Comparison of ENCODE assay signal across 11 mouse cellular contexts in the genomic region with DNA sequence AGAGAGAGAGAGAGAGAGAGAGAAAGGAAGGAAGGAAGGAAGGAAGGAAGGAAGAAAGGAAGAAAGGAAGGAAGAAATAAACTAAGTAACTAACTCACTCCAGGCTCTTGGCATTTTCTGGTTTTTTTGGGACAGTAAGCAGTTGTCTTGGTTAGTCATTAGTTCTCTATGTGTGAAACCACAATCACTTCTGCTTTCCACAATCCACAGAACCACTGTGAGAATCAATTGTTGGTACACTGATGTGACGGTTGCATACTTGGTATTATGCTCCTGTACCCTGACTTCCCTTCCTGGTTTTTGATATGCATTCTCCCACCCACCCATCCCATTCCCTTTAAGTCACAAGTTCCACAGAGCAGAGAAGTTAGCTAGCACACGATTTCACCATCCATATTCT. TPM values are rescaled to one million over a fixed set of nuclear protein-coding genes. Genes with fewer than 3 reads are reported as not detected.
DNase-seq lines count a peak whose midpoint lies in the region; ATAC-seq and TF ChIP-seq lines count a peak whose summit lies in the region.
"Had no signal": no experiment of that assay in that cellular context is flagged by ENCODE, and none has a peak within 500 bp of the region (broad histone marks: within the 10 kb centered on the region; RNA-seq: fewer than 3 reads in every experiment).

No protein-coding gene starts in this region.

- H3K9ac ChIP-seq in heart, embryonic 12.5 days = no peak overlapping the region
- no peak overlapping the region for H3K9ac ChIP-seq in midbrain, postnatal 0 days (replicated peaks; ENCODE audit: low read length, poor library complexity, severe bottlenecking)
- H3K9ac ChIP-seq in midbrain, embryonic 15.5 days = no peak overlapping the region

- no peaks in the 10 kb centered on the region for H3K9me3 ChIP-seq in heart, embryonic 12.5 days (replicated peaks)
- H3K9me3 ChIP-seq in midbrain, embryonic 10.5 days (replicated peaks) = no peaks in the 10 kb centered on the region
- no peaks in the 10 kb centered on the region for H3K9me3 ChIP-seq in midbrain, postnatal 0 days (ENCODE audit: low read length)
- no peaks in the 10 kb centered on the region for H3K9me3 ChIP-seq in midbrain, embryonic 15.5 days
- H3K9me3 ChIP-seq: forebrain, embryonic 15.5 days had no signal

- TF ChIP-seq POLR2A in kidney, adult 2 months (IDR thresholded peaks at IDR 0.05; ENCODE audit: low read depth, low read length) = no peak

- WGBS in heart, embryonic 12.5 days = 67% methylated on average over 2 of the region's 2 CpGs
- WGBS in midbrain, embryonic 10.5 days = 89% methylated on average over 2 of the region's 2 CpGs
- WGBS in midbrain, postnatal 0 days = 88% methylated on average over 2 of the region's 2 CpGs
- WGBS in midbrain, embryonic 15.5 days = 73% methylated on average over 2 of the region's 2 CpGs
- 62% methylated on average over 2 of the region's 2 CpGs for WGBS in kidney, adult 2 months

- H3K27me3 ChIP-seq in heart, embryonic 12.5 days (replicated peaks) = no peaks in the 10 kb centered on the region
- H3K27me3 ChIP-seq in midbrain, embryonic 10.5 days (ENCODE audit: low read depth, poor library complexity, severe bottlenecking) = no peaks in the 10 kb centered on the region
- H3K27me3 ChIP-seq in midbrain, postnatal 0 days (ENCODE audit: insufficient read depth, low read length) = no peaks in the 10 kb centered on the region
- no peaks in the 10 kb centered on the region for H3K27me3 ChIP-seq in midbrain, embryonic 15.5 days (replicated peaks)
- H3K27me3 ChIP-seq in kidney, adult 2 months (replicated peaks; ENCODE audit: control insufficient read depth, insufficient read depth, low read length) = no peaks in the 10 kb centered on the region
- H3K27me3 ChIP-seq: forebrain, embryonic 15.5 days had no signal

- H3K4me2 ChIP-seq in heart, embryonic 12.5 days = peak overlapping the region; percentile 89; the same call in 1 of the 2 replicates
- no peak overlapping the region for H3K4me2 ChIP-seq in midbrain, postnatal 0 days (ENCODE audit: low read depth, low read length, poor library complexity, severe bottlenecking)
- H3K4me2 ChIP-seq in midbrain, embryonic 15.5 days = 0 out of 2 replicates have a peak overlapping the region, but pooled peaks have one; percentile 87

- no peak for DNase-seq in heart, postnatal 25 days (ENCODE audit: low spot score)
- no peak for DNase-seq in midbrain, embryonic 10.5 days (ENCODE audit: low spot score)
- no peak for DNase-seq in midbrain, postnatal 0 days (ENCODE audit: low spot score)
- DNase-seq in induced T-regulatory cell, adult 2 months (ENCODE audit: low read depth) = peak; percentile 26
- no peak for DNase-seq in kidney, adult 2 months
- DNase-seq in thymus, postnatal 14 days = no peak
- DNase-seq: cerebellum, postnatal 25 days had no signal

- ATAC-seq in heart, embryonic 12.5 days (ENCODE audit: insufficient number of reproducible peaks, low FRiP score) = no peak
- ATAC-seq in midbrain, postnatal 0 days (ENCODE audit: low FRiP score) = no peak
- ATAC-seq in midbrain, embryonic 15.5 days (replicated peaks) = no peak
- ATAC-seq: forebrain, embryonic 15.5 days had no signal

- H3K4me3 ChIP-seq in heart, embryonic 12.5 days = no peak overlapping the region
- 0 out of 2 replicates have a peak overlapping the region, but pooled peaks have one; percentile 80 for H3K4me3 ChIP-seq in midbrain, embryonic 10.5 days
- H3K4me3 ChIP-seq in midbrain, postnatal 0 days (ENCODE audit: low read depth, low read length) = no peak overlapping the region
- no peak overlapping the region for H3K4me3 ChIP-seq in midbrain, embryonic 15.5 days
- H3K4me3 ChIP-seq in kidney, adult 2 months (ENCODE audit: insufficient read depth, low read depth, low read length) = no peak overlapping the region

- H3K27ac ChIP-seq in heart, embryonic 12.5 days (ENCODE audit: poor library complexity, severe bottlenecking) = no peak overlapping the region
- H3K27ac ChIP-seq in midbrain, embryonic 10.5 days (replicated peaks) = no peak overlapping the region
- no peak overlapping the region for H3K27ac ChIP-seq in midbrain, postnatal 0 days (ENCODE audit: low read depth, low read length)
- H3K27ac ChIP-seq in midbrain, embryonic 15.5 days = no peak overlapping the region
- H3K27ac ChIP-seq in kidney, adult 2 months (ENCODE audit: insufficient read depth, low read depth, low read length) = no peak overlapping the region
- H3K27ac ChIP-seq: forebrain, embryonic 15.5 days had no signal

- H3K36me3 ChIP-seq in heart, embryonic 12.5 days = peaks cover 42% of the 10 kb centered on the region
- H3K36me3 ChIP-seq in midbrain, embryonic 10.5 days = peaks cover 40% of the 10 kb centered on the region
- H3K36me3 ChIP-seq in midbrain, postnatal 0 days (ENCODE audit: insufficient read depth, low read length) = peaks cover 37% of the 10 kb centered on the region
- peaks cover 37% of the 10 kb centered on the region for H3K36me3 ChIP-seq in midbrain, embryonic 15.5 days (replicated peaks)
- peaks cover 3% of the 10 kb centered on the region; the same call in 1 of the 2 replicates for H3K36me3 ChIP-seq in kidney, adult 2 months (ENCODE audit: control insufficient read depth, insufficient read depth, low read length)

- peaks cover 14% of the 10 kb centered on the region for H3K4me1 ChIP-seq in heart, embryonic 12.5 days (replicated peaks)
- H3K4me1 ChIP-seq in midbrain, embryonic 10.5 days = peaks cover 25% of the 10 kb centered on the region
- H3K4me1 ChIP-seq in midbrain, postnatal 0 days (ENCODE audit: insufficient read depth, low read length) = peaks cover 6% of the 10 kb centered on the region; the same call in 1 of the 2 replicates
- peaks cover 23% of the 10 kb centered on the region for H3K4me1 ChIP-seq in midbrain, embryonic 15.5 days
- H3K4me1 ChIP-seq in kidney, adult 2 months (ENCODE audit: control insufficient read depth, insufficient read depth, low read length) = 0 out of 2 replicates have a peak, but pooled peaks cover 5% of the 10 kb centered on the region

- intact Hi-C loops in heart, postnatal 25 days (cut with DNase I) = loop anchor here (10.0 kb wide), 1 partner anchor 1979 kb away; a partner anchor contains a TSS

- no peak for TF ChIP-seq CTCF in midbrain, postnatal 0 days (IDR thresholded peaks at IDR 0.05)
- TF ChIP-seq CTCF in kidney, adult 2 months (conservative IDR thresholded peaks at IDR 0.05; ENCODE audit: insufficient read depth, insufficient read length, low read depth, low read length) = no peak

RNA-seq across cellular contexts. Expression of a gene that starts 1.8 kb away (rescaled TPM):
- 19.5 and 19.8 TPM in 2 replicates for polyA plus RNA-seq in heart, embryonic 12.5 days (2016; fragmentation: Nextera tagmentation; extraction: Ambion mirVana)
- total RNA-seq in heart, postnatal 25 days (2021) = 10 to 100 TPM; 11.6 to 12.5 TPM
- 32.0 and 35.5 TPM in 2 replicates for polyA plus RNA-seq in midbrain, embryonic 10.5 days (2016; fragmentation: Nextera tagmentation; extraction: Ambion mirVana)
- 24.3 and 25.2 TPM in 2 replicates for total RNA-seq in midbrain, postnatal 0 days (2014; rRNA removed)
- 13.4 and 13.5 TPM in 2 replicates for polyA plus RNA-seq in midbrain, postnatal 0 days (2015; fragmentation: Nextera tagmentation; extraction: Ambion mirVana)
- 19.2 and 20.7 TPM in 2 replicates for polyA plus RNA-seq in midbrain, embryonic 15.5 days (2015; fragmentation: Nextera tagmentation; extraction: Ambion mirVana)
- polyA plus RNA-seq in kidney, adult 2 months (2012; rRNA removed) = 14.6 TPM in 2 replicates

RNA-seq across cellular contexts. Expression of a gene that starts 1.8 kb away (rescaled TPM):
- 16.2 and 17.2 TPM in 2 replicates for polyA plus RNA-seq in heart, embryonic 12.5 days (2016; fragmentation: Nextera tagmentation; extraction: Ambion mirVana)
- 1 to 10 TPM; 4.1 to 4.9 TPM for total RNA-seq in heart, postnatal 25 days (2021)
- polyA plus RNA-seq in midbrain, embryonic 10.5 days (2016; fragmentation: Nextera tagmentation; extraction: Ambion mirVana) = 30.5 and 35.4 TPM in 2 replicates
- 10.0 and 14.3 TPM in 2 replicates for total RNA-seq in midbrain, postnatal 0 days (2014; rRNA removed)
- polyA plus RNA-seq in midbrain, postnatal 0 days (2015; fragmentation: Nextera tagmentation; extraction: Ambion mirVana) = 33.5 TPM in 2 replicates
- 27.5 and 28.1 TPM in 2 replicates for polyA plus RNA-seq in midbrain, embryonic 15.5 days (2015; fragmentation: Nextera tagmentation; extraction: Ambion mirVana)
- 6.6 and 8.5 TPM in 2 replicates for polyA plus RNA-seq in kidney, adult 2 months (2012; rRNA removed)

RNA-seq across cellular contexts. Expression of a gene that starts 15.1 kb away (rescaled TPM):
- polyA plus RNA-seq in heart, embryonic 12.5 days (2016; fragmentation: Nextera tagmentation; extraction: Ambion mirVana) = 0.33 TPM in 1 of 2 replicates, not detected in the other
- total RNA-seq in heart, postnatal 25 days (2021) = 1 to 10 TPM; 3.8 to 9.2 TPM
- polyA plus RNA-seq in midbrain, embryonic 10.5 days (2016; fragmentation: Nextera tagmentation; extraction: Ambion mirVana) = 0.55 and 0.57 TPM in 2 replicates
- total RNA-seq in midbrain, postnatal 0 days (2014; rRNA removed) = 1.6 TPM in 1 of 2 replicates, not detected in the other
- 0.12 and 0.26 TPM in 2 replicates for polyA plus RNA-seq in midbrain, postnatal 0 days (2015; fragmentation: Nextera tagmentation; extraction: Ambion mirVana)
- 0.49 and 0.79 TPM in 2 replicates for polyA plus RNA-seq in midbrain, embryonic 15.5 days (2015; fragmentation: Nextera tagmentation; extraction: Ambion mirVana)
- polyA plus RNA-seq in kidney, adult 2 months (2012; rRNA removed) = 34.6 and 35.0 TPM in 2 replicates
- total RNA-seq: left cerebral cortex, postnatal 10 days had no signal

RNA-seq across cellular contexts. Expression of a gene that starts 44.6 kb away (rescaled TPM):
- 35.6 and 38.2 TPM in 2 replicates for polyA plus RNA-seq in heart, embryonic 12.5 days (2016; fragmentation: Nextera tagmentation; extraction: Ambion mirVana)
- 10 to 100 TPM; 17.7 to 19.6 TPM for total RNA-seq in heart, postnatal 25 days (2021)
- 45.7 and 48.8 TPM in 2 replicates for polyA plus RNA-seq in midbrain, embryonic 10.5 days (2016; fragmentation: Nextera tagmentation; extraction: Ambion mirVana)
- 15.0 and 23.9 TPM in 2 replicates for total RNA-seq in midbrain, postnatal 0 days (2014; rRNA removed)
- 23.7 and 24.7 TPM in 2 replicates for polyA plus RNA-seq in midbrain, postnatal 0 days (2015; fragmentation: Nextera tagmentation; extraction: Ambion mirVana)
- polyA plus RNA-seq in midbrain, embryonic 15.5 days (2015; fragmentation: Nextera tagmentation; extraction: Ambion mirVana) = 32.2 and 33.3 TPM in 2 replicates
- 18.2 and 20.0 TPM in 2 replicates for polyA plus RNA-seq in kidney, adult 2 months (2012; rRNA removed)

RNA-seq across cellular contexts. Expression of a gene that starts 50.4 kb away (rescaled TPM):
- polyA plus RNA-seq in heart, embryonic 12.5 days (2016; fragmentation: Nextera tagmentation; extraction: Ambion mirVana) = 0.05 and 0.32 TPM in 2 replicates
- total RNA-seq in heart, postnatal 25 days (2021) = not detected
- polyA plus RNA-seq in midbrain, embryonic 10.5 days (2016; fragmentation: Nextera tagmentation; extraction: Ambion mirVana) = 0.17 and 0.25 TPM in 2 replicates
- 0.22 and 0.33 TPM in 2 replicates for total RNA-seq in midbrain, postnatal 0 days (2014; rRNA removed)
- 0.07 and 0.16 TPM in 2 replicates for polyA plus RNA-seq in midbrain, postnatal 0 days (2015; fragmentation: Nextera tagmentation; extraction: Ambion mirVana)
- 0.03 and 0.27 TPM in 2 replicates for polyA plus RNA-seq in midbrain, embryonic 15.5 days (2015; fragmentation: Nextera tagmentation; extraction: Ambion mirVana)
- polyA plus RNA-seq in kidney, adult 2 months (2012; rRNA removed) = 0.01 and 0.11 TPM in 2 replicates

Comparison
In these comparisons a context has a peak if more than half of its experiments do, and no peak if none do; other contexts are left out.
1. RNA of a gene that starts 15.1 kb away (polyA plus RNA-seq): 34.6 to 35.0 TPM in kidney, adult 2 months; 0.55 to 0.57 TPM in midbrain, embryonic 10.5 days, 0.49 to 0.79 TPM in midbrain, embryonic 15.5 days, 0.33 TPM in heart, embryonic 12.5 days and 0.12 to 0.26 TPM in midbrain, postnatal 0 days; every median in the first group is over 10 times any median in the second.